Mouse (Mus musculus): ENCODE results near the gene Srek1ip1.

Srek1ip1 gene

DNA sequence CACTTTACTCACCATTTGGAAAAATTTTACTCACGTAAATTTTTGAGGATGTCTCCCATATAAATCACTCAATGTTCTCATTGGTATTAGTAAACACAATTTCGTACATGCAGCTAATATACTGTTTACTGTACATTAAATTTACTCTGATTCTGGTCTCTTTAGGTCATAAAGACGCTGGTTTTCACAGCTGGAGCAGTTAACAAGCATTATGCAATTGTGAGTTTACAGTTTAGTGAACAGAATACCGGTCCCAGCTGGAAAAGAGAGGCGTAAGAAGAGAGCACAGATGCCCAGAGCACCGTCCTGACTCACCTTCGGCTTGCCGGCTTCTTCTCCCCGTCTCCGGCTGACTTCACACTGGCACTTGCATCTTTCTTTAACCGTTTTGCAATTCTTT, at the start of gene Srek1ip1:
Gene Srek1ip1 (plus strand): TSS at position 301 of the 400 bp plus-strand sequence.
- no peak for DNase-seq (ENCODE audit: inconsistent age in 2 of 2, low spot score in 1 of 2)

DNA sequence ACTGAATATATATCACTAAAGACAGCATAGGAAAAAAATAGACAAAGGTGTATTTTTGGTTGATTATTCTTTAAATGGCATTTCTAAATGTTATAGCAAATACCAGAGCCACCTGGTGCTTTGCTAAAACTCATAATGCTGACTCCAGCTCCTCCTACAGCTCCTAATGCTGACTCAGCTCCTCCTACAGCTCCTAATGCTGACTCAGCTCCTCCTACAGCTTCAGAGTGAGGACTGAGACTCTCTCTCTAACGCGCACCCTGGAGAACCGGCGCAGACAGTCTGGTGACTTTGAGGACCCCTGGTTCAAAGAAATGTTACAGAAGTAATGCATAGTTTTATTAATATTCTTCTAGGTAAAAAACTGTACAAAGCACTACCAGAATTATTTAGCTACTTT, 49.4 kb upstream of the Srek1ip1 start:
- DNase-seq (ENCODE audit: inconsistent age in 2 of 2, low spot score in 1 of 2) = no peak

DNA sequence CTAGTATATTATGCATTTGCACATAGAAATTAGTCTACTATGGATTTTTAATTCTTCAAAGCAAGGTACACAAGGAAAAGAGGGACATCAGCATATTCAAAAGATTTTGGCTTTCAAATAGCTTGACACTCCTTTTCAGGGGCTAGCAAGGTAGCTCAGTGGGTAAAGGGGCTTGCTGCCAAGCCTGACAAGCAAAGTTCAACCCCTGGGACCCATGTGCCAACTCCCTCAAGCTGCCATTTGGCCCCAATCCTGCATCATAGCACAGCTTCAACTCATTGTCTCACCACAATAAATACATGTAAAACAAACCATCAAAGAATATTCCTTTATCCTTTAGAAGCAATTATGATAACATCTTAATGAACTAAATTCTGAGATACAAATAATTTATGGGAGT, 45.3 kb upstream of the Srek1ip1 start:
- DNase-seq (ENCODE audit: inconsistent age in 2 of 2, low spot score in 1 of 2) = no peak

DNA sequence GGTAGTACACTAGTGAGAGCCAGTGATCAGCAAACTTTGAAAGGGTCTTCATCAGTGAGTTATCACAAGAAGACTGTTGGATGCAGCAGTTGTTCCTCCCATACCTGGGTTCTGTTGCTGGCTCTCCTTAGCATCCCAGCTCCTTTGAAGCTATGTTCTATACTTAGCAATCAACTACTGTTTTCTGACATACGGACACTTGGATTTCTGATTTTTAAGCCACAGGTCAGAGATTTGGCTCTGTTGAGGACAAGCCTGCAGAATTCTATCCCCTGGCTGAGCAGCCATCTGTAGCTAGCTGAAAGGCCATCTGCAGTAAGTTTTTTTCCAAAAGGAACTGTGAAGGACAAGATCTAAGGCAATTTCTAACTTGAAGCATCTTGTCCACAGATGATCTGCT, 32.9 kb upstream of the Srek1ip1 start:
- no peak for DNase-seq (ENCODE audit: inconsistent age in 2 of 2, low spot score in 1 of 2)

DNA sequence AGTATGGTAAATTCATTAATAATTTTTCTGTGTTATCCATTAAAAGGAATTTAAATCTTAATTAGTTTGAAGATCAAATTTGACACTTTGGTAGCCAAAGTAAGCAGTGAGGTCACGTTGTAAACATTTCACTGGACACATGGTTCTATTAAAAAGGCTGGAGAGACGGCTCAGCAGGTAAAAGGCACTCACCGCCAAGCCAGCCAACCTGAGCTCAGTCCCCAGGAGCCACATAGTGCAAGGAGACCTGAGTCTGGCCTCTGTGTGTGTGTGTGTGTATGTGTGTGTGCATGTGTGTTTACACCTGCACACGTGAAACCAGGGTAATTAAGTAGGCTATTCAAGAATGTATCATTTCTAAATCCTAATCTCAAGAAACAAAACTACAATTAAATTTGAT, 29.9 kb upstream of the Srek1ip1 start:
- no peak for DNase-seq (ENCODE audit: inconsistent age in 2 of 2, low spot score in 1 of 2)

DNA sequence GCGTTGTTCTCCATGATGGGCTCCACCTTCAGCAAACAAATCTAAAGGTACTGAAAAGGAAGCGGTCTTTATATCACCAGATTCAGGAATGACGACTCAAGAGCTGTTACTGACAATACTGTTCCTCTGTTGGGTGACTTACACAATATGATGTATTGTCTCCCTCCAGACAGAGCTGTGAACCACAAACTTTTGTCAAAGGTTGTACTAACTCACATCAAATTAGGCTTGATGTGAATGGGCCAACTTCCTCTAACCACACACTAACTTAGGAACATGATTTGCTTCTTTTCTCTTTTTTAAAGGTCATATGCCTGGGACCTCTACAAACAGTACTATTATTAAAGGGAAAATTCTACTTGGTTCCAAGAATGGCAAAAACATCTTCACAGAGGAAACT, 29.1 kb upstream of the Srek1ip1 start:
- DNase-seq (ENCODE audit: inconsistent age in 2 of 2, low spot score in 1 of 2) = no peak

DNA sequence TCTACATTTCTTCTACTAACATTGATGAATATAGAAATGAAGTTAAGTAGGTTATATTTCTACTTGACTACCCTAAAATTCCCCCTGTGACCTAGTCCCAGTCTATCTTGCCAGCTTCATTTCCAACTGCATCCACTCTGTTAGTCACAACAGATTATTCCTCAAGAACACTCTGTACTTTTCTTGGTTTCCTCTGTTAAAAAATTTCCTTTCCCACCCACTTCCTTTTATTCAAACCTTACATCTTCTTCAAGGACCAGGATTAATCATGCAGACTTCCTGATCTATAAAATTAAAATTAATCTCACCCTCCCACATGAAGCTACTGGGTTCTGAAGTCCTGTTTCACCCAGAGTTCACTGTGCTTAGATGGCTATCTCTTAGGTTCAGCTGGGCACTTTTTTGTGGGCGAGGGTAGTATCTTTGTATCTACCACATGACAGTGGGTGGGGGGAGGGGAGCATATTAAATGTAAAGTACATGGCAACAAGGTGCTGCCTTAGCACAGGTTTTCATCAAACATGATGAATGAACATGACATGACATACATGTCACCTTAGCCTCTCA, 13.1 kb upstream of the Srek1ip1 start:
- DNase-seq (ENCODE audit: inconsistent age in 2 of 2, low spot score in 1 of 2) = peak in 1 of 2 experiments; percentile 19

DNA sequence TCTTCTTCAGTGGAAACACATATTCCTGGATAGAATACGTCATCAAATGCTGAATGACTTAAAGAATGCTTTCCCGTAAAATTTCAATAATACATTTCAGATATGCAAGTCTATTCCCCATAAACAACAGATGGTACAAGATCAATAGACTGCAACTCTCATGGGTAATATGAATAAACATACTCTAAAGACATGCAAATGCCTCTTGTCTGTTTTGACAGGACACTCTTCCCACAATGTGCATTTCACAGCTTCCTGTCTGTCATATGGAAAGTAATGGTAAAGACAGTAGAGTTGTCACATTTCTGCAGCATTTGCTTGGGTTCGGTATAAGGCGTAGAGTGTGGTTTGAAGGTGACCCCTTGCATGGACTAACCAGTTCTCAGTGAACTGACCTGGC, 5.0 kb upstream of the Srek1ip1 start:
- no peak for DNase-seq (ENCODE audit: inconsistent age in 2 of 2, low spot score in 1 of 2)

DNA sequence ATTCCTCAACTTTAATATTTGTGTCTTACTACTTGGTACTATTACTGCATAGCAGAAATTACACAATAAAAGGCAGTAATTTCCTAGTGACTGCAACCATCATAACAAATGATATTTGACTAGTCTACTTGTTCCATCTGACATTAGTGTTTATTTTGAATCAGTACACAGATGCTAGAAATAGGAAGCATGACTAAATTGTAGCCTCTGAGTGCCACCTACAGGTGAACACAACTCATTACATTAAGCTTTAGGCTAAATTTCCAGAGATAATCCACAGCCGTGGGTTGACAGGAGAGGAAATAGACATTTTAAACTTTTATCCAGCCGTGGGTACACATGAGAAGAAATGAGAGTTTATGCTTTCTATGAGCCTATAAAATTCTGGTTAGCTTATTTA, 2.6 kb upstream of the Srek1ip1 start:
- DNase-seq (ENCODE audit: inconsistent age in 2 of 2, low spot score in 1 of 2) = peak in 1 of 2 experiments; percentile 74

DNA sequence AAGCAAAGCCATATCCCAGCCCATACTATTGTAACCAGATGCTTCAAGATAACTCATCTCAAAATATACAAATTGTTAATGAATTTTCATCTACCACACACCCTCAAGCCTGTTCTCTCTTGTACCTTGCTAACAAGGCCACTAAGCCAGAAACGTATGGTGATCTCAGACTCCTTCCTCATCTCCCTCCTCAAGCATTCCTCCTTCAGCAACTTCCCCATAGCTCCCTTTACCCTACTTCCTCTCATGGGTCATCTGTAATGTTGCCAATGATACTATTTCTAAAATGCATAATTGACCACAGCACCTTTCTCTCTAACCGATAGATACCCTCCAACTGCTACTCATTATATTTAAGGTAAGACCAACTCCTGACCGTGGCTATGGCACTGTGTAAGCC, 2.1 kb downstream of the Srek1ip1 start:
- DNase-seq (ENCODE audit: inconsistent age in 2 of 2, low spot score in 1 of 2) = no peak

DNA sequence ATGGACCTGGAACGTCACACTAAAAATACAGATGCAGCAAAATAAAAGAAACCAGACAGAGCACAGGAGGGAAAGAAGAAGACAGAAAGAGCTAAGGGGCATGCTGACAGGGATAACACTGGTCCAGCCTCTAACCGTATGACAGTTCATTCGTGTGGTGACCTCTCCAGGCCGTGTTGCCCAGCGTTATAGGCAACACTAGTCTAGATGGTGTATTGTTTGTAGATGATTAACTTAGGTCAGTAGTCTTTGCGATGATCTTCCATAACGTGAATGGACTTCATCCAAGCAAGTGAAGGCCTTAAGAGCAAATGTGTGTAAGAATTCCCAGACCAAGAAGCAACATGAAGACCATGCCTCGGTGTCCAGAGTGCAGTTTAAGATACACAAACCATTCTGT, 6.8 kb downstream of the Srek1ip1 start:
- no peak for DNase-seq (ENCODE audit: inconsistent age in 2 of 2, low spot score in 1 of 2)

DNA sequence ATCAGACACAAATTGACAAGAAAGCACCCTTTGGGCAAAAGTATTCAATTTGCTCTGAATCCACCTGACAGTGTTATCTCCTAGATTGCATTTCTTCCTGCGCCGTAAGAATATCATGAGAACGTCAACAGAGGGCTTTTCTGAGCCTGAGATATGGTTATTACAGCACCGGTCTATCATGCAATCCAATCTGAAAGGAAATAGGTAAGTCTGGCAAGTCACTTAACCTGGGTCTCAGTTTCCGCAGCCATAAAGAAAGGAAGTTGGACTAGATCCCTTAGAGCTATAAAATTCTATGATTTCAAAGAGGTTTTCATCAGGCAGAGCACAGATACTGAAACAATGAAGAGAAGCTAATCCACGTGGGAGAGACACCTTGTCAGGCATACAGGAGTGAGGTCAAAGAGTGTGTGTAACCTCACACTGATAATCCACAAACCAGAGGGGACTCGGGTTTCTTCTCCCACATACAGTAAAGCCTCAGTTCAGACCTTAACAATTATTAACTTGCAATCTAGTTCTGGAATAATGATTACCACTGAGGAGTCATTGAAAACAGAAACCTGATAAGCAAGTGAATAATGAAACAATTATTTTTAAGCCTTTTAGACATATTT, 7.4 kb downstream of the Srek1ip1 start:
- DNase-seq (ENCODE audit: inconsistent age in 2 of 2, low spot score in 1 of 2) = no peak

DNA sequence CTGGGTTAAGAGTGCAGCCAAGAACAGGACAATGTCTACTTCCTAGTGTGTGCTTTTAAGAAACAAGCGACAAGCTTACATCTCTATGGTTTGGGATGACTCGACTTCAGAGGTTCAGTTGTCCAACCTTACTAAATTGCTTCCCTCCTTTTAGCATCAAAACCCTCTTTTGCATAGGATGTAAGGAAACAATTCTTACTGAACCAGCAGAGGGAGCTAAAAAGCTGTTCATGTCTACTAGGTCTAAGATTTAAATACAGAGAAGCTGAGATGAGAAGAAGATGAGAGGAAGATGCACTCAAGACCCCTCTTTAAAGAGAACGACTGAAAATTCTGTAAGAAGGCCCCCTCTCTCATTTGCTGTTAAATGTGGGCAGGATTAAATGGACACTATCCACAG, 13.4 kb downstream of the Srek1ip1 start:
- peak in 1 of 2 experiments; percentile 59 for DNase-seq (ENCODE audit: inconsistent age in 2 of 2, low spot score in 1 of 2)

DNA sequence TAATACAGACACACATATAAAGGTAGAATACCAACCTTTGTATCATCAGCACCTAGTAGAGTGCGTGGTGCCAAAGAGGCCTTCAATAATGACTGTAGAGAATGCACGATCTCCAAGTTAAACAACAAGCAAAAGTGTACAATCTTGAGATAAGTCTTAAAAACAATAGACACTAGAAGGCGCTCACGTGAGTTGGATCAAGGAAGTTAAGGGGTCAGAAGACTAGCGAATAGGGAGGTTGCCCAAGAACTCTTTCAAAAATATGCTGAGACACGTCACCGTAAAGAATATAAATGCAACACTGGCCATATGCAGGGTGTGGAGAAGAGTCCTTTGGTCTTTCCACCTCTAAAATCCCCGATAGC, 24.0 kb downstream of the Srek1ip1 start:
- no peak for DNase-seq (ENCODE audit: inconsistent age in 2 of 2, low spot score in 1 of 2)

DNA sequence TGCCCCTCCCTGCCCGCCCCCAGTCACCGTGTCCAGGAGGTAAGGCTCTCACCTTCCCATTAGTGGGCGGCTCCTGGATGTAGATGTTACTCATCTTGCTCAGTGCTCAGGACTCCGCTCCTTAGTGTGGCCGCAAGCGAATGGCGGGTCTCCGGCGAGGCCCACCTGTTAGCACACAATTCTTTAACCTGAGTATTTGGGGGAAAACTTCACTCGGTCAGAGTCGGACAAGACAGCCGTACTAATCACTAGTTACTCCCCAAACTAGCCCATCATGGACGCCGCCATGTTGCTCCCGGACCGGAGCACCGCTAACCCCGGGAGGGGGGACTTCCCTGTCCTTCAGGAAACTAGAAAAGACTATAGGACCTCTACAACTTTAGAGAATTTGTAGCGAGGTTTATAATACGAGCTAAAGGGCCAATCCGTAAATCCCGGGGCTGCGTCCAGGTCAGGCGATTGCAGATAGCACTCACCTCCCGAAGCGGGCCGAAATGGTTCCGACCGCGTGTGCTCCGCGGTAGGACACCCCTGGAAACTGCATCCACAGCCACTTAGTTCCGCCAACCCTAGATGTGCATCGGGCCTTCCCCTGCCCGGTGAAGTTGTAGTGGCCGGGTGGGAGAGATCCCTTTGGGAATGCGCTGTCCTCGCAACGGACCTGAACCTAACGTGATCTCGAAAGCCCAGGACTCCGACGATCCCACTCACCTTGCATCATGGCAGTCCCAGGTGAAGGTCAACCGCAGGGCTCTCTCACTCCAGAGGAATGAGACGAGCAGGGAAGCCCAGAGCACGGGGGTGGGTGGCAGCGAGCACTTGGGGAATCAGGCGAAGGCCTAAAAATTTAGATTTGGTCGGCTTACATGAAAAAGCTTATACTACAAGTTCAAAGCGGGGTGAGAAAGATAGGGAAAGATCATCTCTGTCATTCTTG, 24.6 kb downstream of the Srek1ip1 start, which contains the start of gene Cwc27:
Gene Cwc27 (minus strand): TSS at position 508 of the 937 bp plus-strand sequence.
- peak; percentile 85 to 97 for DNase-seq (ENCODE audit: inconsistent age in 2 of 2, low spot score in 1 of 2)

DNA sequence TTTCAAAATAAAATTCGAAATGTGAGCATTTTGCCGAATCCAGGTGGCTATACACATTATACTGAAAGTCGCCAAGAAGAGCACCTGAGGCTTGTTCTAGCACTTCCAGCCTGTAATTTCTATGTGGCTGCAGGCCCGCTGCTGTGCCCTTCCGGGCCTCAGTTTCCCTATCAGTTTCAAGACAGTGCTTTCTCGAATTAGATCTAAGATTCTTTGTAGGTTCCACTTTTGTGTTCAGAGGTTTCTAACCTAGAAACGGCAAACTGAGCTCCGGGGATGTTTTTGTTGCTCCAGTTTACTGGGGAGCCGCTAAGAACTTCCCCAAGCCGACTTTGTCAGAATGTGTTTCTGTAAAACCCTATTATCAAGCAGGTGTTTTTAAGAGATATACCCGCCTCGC, 25.4 kb downstream of the Srek1ip1 start:
- no peak for DNase-seq (ENCODE audit: inconsistent age in 2 of 2, low spot score in 1 of 2)

DNA sequence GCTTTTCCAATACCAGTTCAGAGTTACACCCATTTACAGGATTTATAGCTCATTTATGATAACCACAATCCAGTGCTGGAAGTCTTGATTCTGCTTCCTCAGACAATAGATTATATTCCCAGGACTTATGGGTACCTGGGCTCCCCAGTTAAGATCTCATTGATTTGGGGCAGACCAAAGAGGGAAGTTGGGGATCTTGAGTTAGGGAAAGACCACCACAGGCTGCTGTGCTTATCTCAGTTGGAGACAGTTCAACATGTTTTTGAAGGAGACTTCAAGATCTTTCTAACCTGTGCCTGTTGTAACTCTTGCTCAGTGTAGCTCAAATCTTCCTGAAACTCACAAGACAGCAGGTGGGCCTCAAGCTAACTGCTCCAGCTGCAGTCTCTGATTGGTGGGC, 28.9 kb downstream of the Srek1ip1 start:
- no peak for DNase-seq (ENCODE audit: inconsistent age in 2 of 2, low spot score in 1 of 2)

DNA sequence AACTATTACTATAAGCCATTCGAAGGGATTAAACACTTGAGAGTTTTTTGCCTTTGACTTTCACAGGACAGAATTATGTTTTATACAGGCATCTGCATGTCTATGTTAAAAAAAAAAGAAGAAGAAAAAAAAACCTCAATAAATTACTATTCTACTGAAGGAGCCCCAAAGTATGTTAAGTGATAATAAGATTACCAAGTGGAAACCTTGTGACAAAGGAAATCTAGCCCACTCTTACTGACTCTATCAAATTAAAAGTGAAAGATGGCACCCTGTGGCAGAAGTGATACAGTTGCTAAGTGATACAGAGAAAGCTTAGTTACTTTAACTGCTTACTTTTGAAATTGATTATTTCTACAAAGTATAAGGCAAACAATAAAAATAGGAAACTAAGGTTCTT, 29.6 kb downstream of the Srek1ip1 start:
- no peak for DNase-seq (ENCODE audit: inconsistent age in 2 of 2, low spot score in 1 of 2)

DNA sequence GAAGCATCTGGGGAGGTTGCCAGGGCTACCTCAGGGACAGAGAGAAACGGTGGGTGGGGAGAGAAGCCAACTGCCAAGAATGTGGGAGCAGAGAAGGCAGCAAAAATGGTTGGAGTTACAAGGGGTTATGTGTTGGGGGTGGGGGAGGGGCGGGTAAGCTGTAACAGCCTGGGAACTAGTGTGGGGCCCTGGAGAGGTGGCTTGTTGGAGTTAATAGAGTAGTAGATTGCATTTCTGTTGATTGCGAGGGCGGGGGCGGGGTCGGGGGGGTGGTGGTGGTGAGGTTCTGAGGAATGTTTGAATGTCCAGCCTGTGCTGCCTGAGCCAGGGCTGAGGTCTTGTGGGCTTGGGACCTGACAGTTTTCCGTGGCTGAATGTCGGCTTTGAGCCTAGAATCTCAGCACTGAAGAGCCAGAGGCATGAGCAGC, 30.1 kb downstream of the Srek1ip1 start:
- DNase-seq (ENCODE audit: inconsistent age in 2 of 2, low spot score in 1 of 2) = no peak

DNA sequence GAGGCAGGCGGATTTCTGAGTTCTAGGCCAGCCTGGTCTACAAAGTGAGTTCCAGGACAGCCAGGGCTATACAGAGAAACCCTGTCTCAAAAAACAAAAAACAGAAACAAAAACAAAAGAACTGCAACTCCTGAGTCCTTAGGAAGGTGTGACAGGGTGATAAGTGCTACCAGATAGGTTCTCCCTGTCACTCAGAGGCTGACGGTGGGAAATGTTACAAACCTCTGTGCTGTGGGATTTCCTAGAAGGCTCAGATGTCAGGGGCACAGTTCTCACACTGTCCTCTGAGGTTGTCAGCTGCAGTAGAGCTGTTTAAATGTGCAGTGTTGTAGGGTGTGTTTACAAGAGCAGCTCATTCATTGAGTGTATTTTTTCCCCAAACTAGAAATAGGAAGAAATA, 33.2 kb downstream of the Srek1ip1 start:
- DNase-seq (ENCODE audit: inconsistent age in 2 of 2, low spot score in 1 of 2) = no peak

DNA sequence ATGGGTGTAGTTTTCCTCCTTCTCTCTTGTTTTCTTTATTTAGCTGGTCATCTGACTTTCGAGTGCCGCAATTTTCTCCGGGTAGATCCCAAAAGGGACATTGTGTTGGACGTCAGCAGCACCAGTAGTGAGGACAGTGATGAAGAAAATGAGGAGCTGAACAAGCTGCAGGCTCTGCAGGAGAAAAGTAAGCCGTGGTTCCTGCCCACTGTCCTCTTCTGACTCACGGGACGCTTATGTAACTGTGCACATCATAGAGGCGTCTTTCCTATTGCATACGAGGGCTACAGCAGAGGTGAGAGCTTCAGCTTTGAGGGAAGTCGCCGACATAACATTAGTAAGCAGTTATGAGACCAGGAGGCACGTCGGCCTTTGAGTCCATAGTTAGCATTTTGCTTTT, 40.5 kb downstream of the Srek1ip1 start:
- DNase-seq (ENCODE audit: inconsistent age in 2 of 2, low spot score in 1 of 2) = no peak

DNA sequence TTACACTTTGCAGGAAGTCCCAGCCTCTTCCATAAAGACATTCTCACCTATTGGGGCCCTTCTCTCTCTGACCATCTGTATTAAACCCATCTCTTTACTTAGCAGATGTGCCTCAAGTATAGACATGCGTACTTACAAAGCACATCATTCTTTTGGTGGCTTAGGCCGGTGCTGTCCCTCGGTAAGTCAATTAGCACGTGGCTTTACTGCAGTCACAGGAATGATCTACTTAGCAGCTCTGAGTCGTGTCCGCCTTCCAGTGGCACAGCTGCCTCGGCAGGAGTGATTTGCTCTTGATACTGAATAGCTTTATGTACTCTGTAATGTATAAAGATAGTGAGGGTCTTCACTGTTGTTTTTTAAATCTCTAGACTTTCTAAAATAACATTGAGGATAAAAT, 45.3 kb downstream of the Srek1ip1 start:
- no peak for DNase-seq (ENCODE audit: inconsistent age in 2 of 2, low spot score in 1 of 2)
